Mouse (Mus musculus): ENCODE data around the gene Zfp277. TPM values are rescaled to one million over a fixed set of nuclear protein-coding genes. Genes with fewer than 3 reads are reported as not detected.

Gene Zfp277
- total and polyA plus RNA-seq, 2 experiments from 2014 or later, result 24.6 to 31.1 TPM

GRCm38 (mm10) chr12:40331467-40331866 is 114.2 kb downstream of the Zfp277 start:
- WGBS, result 96% methylated on average over 3 of the region's 3 CpGs
- Histone ChIP-seq H3K9me3 (ENCODE audit: low read length) (no peaks in the 10 kb centered on the region), H3K4me3 (ENCODE audit: low read length) (no peak overlapping the region), H3K27me3 (ENCODE audit: insufficient read depth, low read length) (no peaks in the 10 kb centered on the region), H3K27ac (no peak overlapping the region), H3K9ac (replicated peaks; ENCODE audit: low read length) (no peak overlapping the region), H3K4me2 (ENCODE audit: low read depth, low read length) (no peak overlapping the region), H3K4me1 (ENCODE audit: insufficient read depth, low read length) (no peaks in the 10 kb centered on the region), H3K36me3 (ENCODE audit: insufficient read depth, low read length) (no peaks in the 10 kb centered on the region)
- no peak for TF ChIP-seq CTCF (IDR thresholded peaks at IDR 0.05; ENCODE audit: low read depth)
- no peak for DNase-seq (ENCODE audit: low spot score)
- no peak for ATAC-seq

GRCm38 (mm10) chr12:40327012-40327660 is 118.6 kb downstream of the Zfp277 start:
- DNase-seq (ENCODE audit: low spot score), result peak; percentile 7
- Histone ChIP-seq H3K4me2 (ENCODE audit: low read depth, low read length) (no peak overlapping the region), H3K4me1 (ENCODE audit: insufficient read depth, low read length) (no peaks in the 10 kb centered on the region), H3K27me3 (ENCODE audit: insufficient read depth, low read length) (no peaks in the 10 kb centered on the region), H3K9ac (replicated peaks; ENCODE audit: low read length) (no peak overlapping the region), H3K4me3 (ENCODE audit: low read length) (no peak overlapping the region), H3K36me3 (ENCODE audit: insufficient read depth, low read length) (no peaks in the 10 kb centered on the region), H3K9me3 (ENCODE audit: low read length) (no peaks in the 10 kb centered on the region), H3K27ac (no peak overlapping the region)
- 52% methylated on average over 5 of the region's 5 CpGs for WGBS
- peak; percentile 49; the same call in 1 of the 2 replicates for ATAC-seq
- no peak for TF ChIP-seq CTCF (IDR thresholded peaks at IDR 0.05; ENCODE audit: low read depth)

DNA sequence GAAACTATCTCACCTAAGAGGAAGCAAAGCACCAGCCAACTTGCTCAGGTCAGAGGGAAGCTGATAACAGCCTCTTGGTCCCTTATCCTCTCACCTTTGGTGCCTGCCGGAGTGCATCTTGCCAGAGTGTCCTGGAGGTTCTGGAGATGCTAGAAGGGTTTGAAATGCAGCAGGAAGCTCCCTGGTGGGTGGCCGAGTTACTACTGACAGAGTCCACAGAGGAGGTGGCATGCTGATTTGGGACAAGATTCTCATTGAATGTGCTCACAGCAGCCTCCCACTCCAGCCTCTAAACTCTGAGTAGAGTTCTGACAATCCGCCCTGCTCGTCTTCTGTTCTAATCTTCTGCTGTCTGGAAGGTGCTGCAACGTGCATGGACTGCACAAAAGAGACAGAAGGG is 120.1 kb downstream of the Zfp277 start:
- no peak overlapping the region for H3K9ac ChIP-seq (replicated peaks; ENCODE audit: low read length)
- ATAC-seq, result no peak
- no peaks in the 10 kb centered on the region for H3K9me3 ChIP-seq (ENCODE audit: low read length)
- no peak for DNase-seq (ENCODE audit: low spot score)
- no peaks in the 10 kb centered on the region for H3K4me1 ChIP-seq (ENCODE audit: insufficient read depth, low read length)
- H3K36me3 ChIP-seq (ENCODE audit: insufficient read depth, low read length), result no peaks in the 10 kb centered on the region
- no peaks in the 10 kb centered on the region for H3K27me3 ChIP-seq (ENCODE audit: insufficient read depth, low read length)
- WGBS, result 73% methylated on average over 5 of the region's 5 CpGs
- no peak overlapping the region for H3K27ac ChIP-seq
- H3K4me2 ChIP-seq (ENCODE audit: low read depth, low read length), result no peak overlapping the region
- H3K4me3 ChIP-seq (ENCODE audit: low read length), result no peak overlapping the region
- no peak for TF ChIP-seq CTCF (IDR thresholded peaks at IDR 0.05; ENCODE audit: low read depth)

DNA sequence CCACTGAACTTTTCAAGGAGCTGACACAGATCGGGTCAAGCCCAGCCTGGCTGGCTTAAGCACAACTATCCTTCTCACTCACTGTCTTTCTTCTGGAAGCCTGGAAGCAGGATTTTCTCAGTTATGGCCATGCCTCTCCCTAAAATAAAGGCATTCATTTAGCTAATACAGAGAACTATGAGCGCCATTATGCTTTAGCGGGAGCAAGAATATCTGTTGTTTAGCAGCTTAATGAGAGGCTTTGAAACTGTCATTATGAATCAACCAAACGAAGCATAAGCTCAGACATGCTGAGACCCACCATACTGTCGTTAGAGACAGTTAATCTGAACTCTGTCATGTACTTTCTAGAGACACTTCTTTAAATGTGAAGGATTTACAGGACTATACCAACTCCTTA is 120.9 kb downstream of the Zfp277 start:
- 43% methylated on average over 5 of the region's 5 CpGs for WGBS
- TF ChIP-seq CTCF (IDR thresholded peaks at IDR 0.05; ENCODE audit: low read depth), result no peak
- no peak overlapping the region for H3K9ac ChIP-seq (replicated peaks; ENCODE audit: low read length)
- H3K36me3 ChIP-seq (ENCODE audit: insufficient read depth, low read length), result no peaks in the 10 kb centered on the region
- no peak overlapping the region for H3K4me3 ChIP-seq (ENCODE audit: low read length)
- peak; percentile 44 for DNase-seq (ENCODE audit: low spot score)
- no peak overlapping the region for H3K27ac ChIP-seq
- no peak overlapping the region for H3K4me2 ChIP-seq (ENCODE audit: low read depth, low read length)
- no peaks in the 10 kb centered on the region for H3K27me3 ChIP-seq (ENCODE audit: insufficient read depth, low read length)
- ATAC-seq, result peak; percentile 62; the same call in 1 of the 2 replicates
- H3K9me3 ChIP-seq (ENCODE audit: low read length), result no peaks in the 10 kb centered on the region
- H3K4me1 ChIP-seq (ENCODE audit: insufficient read depth, low read length), result no peaks in the 10 kb centered on the region

DNA sequence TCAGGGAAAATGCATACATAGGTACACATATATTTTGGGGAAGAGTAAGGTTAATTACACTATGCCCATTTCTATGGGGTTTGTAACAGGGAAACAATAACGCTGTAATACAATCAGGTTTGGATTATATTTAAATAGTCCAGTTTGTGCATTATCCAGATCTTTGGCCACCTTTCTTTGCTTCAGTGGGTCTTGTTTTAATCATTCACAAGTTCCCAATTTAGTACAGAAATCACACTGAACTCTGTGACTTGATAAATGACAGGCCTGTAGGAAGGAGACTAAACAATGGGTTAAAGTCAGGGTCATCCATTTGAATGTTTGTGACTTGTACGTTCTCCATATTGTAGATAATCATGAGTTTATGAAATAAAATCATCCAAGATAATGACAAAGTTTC is 130.6 kb downstream of the Zfp277 start:
- Histone ChIP-seq H3K4me2 (ENCODE audit: low read depth, low read length) (no peak overlapping the region), H3K9ac (replicated peaks; ENCODE audit: low read length) (no peak overlapping the region), H3K4me3 (ENCODE audit: low read length) (no peak overlapping the region), H3K9me3 (ENCODE audit: low read length) (no peaks in the 10 kb centered on the region), H3K4me1 (ENCODE audit: insufficient read depth, low read length) (no peaks in the 10 kb centered on the region), H3K36me3 (ENCODE audit: insufficient read depth, low read length) (no peaks in the 10 kb centered on the region; the same call in 1 of the 2 replicates), H3K27ac (no peak overlapping the region), H3K27me3 (ENCODE audit: insufficient read depth, low read length) (no peaks in the 10 kb centered on the region)
- no peak for DNase-seq (ENCODE audit: low spot score)
- no peak for ATAC-seq
- WGBS, result 88% methylated on average over 2 of the region's 2 CpGs
- TF ChIP-seq CTCF (IDR thresholded peaks at IDR 0.05; ENCODE audit: low read depth), result no peak

DNA sequence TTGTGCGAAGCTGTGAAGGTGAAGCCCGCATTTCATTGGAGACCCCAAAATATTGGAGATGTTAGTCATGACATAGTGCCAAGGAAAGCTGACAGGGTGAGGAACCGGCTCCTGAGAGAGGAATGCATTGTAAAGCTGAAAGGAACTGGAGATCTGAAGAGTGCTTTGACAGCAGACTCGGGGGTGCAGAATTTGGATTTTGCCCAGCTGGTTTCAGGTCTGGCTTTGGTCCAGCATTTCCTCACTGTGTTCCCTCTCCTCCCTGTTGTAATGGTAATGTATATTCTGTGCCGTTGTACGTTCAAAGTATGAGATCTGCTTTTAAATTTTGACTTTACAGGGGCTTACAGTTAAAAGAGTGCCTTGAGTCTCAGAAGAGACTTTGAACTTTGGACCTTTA is 141.7 kb downstream of the Zfp277 start:
- Histone ChIP-seq H3K4me3 (ENCODE audit: low read length) (no peak overlapping the region), H3K4me1 (ENCODE audit: insufficient read depth, low read length) (no peaks in the 10 kb centered on the region), H3K27ac (no peak overlapping the region), H3K9ac (replicated peaks; ENCODE audit: low read length) (no peak overlapping the region), H3K27me3 (ENCODE audit: insufficient read depth, low read length) (no peaks in the 10 kb centered on the region), H3K4me2 (ENCODE audit: low read depth, low read length) (no peak overlapping the region), H3K36me3 (ENCODE audit: insufficient read depth, low read length) (no peaks in the 10 kb centered on the region), H3K9me3 (ENCODE audit: low read length) (no peaks in the 10 kb centered on the region)
- 40% methylated on average over 6 of the region's 6 CpGs for WGBS
- no peak for TF ChIP-seq CTCF (IDR thresholded peaks at IDR 0.05; ENCODE audit: low read depth)
- ATAC-seq, result no peak
- DNase-seq (ENCODE audit: low spot score), result peak; percentile 16

DNA sequence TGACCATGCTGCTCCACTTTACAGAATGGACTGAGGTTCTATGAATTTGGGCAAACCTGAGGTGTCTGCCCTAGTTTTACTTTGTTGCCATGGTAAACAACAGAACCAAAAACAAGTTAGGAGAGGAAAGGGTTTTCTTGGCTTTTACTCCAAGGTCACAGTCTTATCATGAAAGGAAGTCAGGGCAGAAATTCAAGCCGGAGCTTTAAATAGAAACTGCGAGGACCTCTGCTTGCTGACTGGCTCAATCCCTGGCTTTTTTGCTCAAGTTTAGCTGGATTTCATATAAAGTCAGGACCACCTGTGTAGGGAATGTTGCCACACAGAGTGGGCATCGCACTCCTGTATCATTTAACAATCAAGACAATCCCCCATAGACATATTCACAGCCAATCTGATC is 147.1 kb downstream of the Zfp277 start:
- no peaks in the 10 kb centered on the region for H3K36me3 ChIP-seq (ENCODE audit: insufficient read depth, low read length)
- H3K27me3 ChIP-seq (ENCODE audit: insufficient read depth, low read length), result no peaks in the 10 kb centered on the region
- no peaks in the 10 kb centered on the region for H3K4me1 ChIP-seq (ENCODE audit: insufficient read depth, low read length)
- no peak overlapping the region for H3K27ac ChIP-seq
- ATAC-seq (no peak), DNase-seq (ENCODE audit: low spot score) (no peak)
- TF ChIP-seq CTCF (IDR thresholded peaks at IDR 0.05; ENCODE audit: low read depth), result no peak
- H3K9ac ChIP-seq (replicated peaks; ENCODE audit: low read length), result no peak overlapping the region
- no peak overlapping the region for H3K4me3 ChIP-seq (ENCODE audit: low read length)
- H3K4me2 ChIP-seq (ENCODE audit: low read depth, low read length), result no peak overlapping the region
- WGBS, result 93% methylated on average over 3 of the region's 3 CpGs
- H3K9me3 ChIP-seq (ENCODE audit: low read length), result no peaks in the 10 kb centered on the region
